Mouse (Mus musculus) erythroblast, adult 5-6 weeks (primary cell): ENCODE results near the gene Krt82. TPM values are rescaled to one million over a fixed set of nuclear protein-coding genes. Genes with fewer than 3 reads are reported as not detected.
"Not testable (repeated sequence)": the region's sequence is repeated elsewhere in the genome, so short reads cannot be mapped to it uniquely, and the experiment has no call there.

Source experiments
- ATAC-seq: replicated peaks from 2 replicates; pipeline ENCODE4 v1.8.0; 2016; ENCODE audit warnings: moderate number of reproducible peaks, mild to moderate bottlenecking, moderate TSS enrichment, inconsistent platforms; ENCODE audit not compliant: poor library complexity, low FRiP score, severe bottlenecking
- total RNA-seq, 2 experiments: library from RNA; stranded (forward) in 1 of 2; stranded (reverse) in 1 of 2; fragments of 150-400 nt in 1 of 2; fragments of 200-764, 138-1000 nt in 1 of 2; gene quantifications; 2 replicates each; pipeline versions ENCODE4 v1.2.3 to v1.2.4; 2015 to 2017; ENCODE audit warnings: low replicate concordance in 2 of 2

Gene Krt82
- total RNA-seq, 2 experiments from 2014 or later, result not detected

- ATAC-seq, result no peak
Measured at GRCm38 (mm10) chr15:101522556-101523232, 27.8 kb downstream of the Krt82 start.

GRCm38 (mm10) chr15:101519792-101520191 is 30.7 kb downstream of the Krt82 start:
- no peak for ATAC-seq

GRCm38 (mm10) chr15:101517161-101517560 is 33.3 kb downstream of the Krt82 start, which contains the start of gene Gm49425:
Gm49425 (minus strand) TSS chr15:101517261.
- ATAC-seq, result not testable (repeated sequence)

- no peak for ATAC-seq
Measured at GRCm38 (mm10) chr15:101508247-101508646, 42.2 kb downstream of the Krt82 start.

- no peak for ATAC-seq
Measured at GRCm38 (mm10) chr15:101506896-101507758, 43.3 kb downstream of the Krt82 start.

GRCm38 (mm10) chr15:101497181-101497580 is 53.3 kb downstream of the Krt82 start:
- ATAC-seq, result no peak

GRCm38 (mm10) chr15:101495266-101495665 is 55.2 kb downstream of the Krt82 start:
- no peak for ATAC-seq

- no peak for ATAC-seq
Measured at GRCm38 (mm10) chr15:101494203-101494602, 56.3 kb downstream of the Krt82 start.

- ATAC-seq, result no peak
Measured at GRCm38 (mm10) chr15:101493713-101494112, 56.8 kb downstream of the Krt82 start.

- ATAC-seq, result no peak
Measured at GRCm38 (mm10) chr15:101492718-101493117, 57.7 kb downstream of the Krt82 start.

GRCm38 (mm10) chr15:101491431-101491830 is 59.0 kb downstream of the Krt82 start, which contains the start of gene Krt83:
Krt83 (minus strand) TSS chr15:101491512.
- ATAC-seq, result no peak

Other genes with a start within 250 kb of the Krt82 start
- gene Krt80, start 180.5 kb downstream of the Krt82 start, total RNA-seq (2015; ENCODE audit: low replicate concordance), result 9.4 and 9.6 TPM in 2 replicates
- gene Krt80, start 180.5 kb downstream of the Krt82 start, total RNA-seq (2017; ENCODE audit: low replicate concordance), result 2.4 TPM in 2 replicates
- gene Krt7, start 139.6 kb downstream of the Krt82 start, total RNA-seq (2015; ENCODE audit: low replicate concordance), result not detected in 2 replicates
- 1.2 and 5.6 TPM in 2 replicates for gene Krt7, start 139.6 kb downstream of the Krt82 start, total RNA-seq (2017; ENCODE audit: low replicate concordance)
- gene Krt87, start 111.9 kb downstream of the Krt82 start, total RNA-seq (2015; ENCODE audit: low replicate concordance), result not detected in 2 replicates
- not detected in 2 replicates for gene Krt87, start 111.9 kb downstream of the Krt82 start, total RNA-seq (2017; ENCODE audit: low replicate concordance)
- not detected in 2 replicates for gene Krt88, start 102.9 kb downstream of the Krt82 start, total RNA-seq (2015; ENCODE audit: low replicate concordance)
- not detected in 2 replicates for gene Krt88, start 102.9 kb downstream of the Krt82 start, total RNA-seq (2017; ENCODE audit: low replicate concordance)
- gene Krt81, start 86.9 kb downstream of the Krt82 start, total RNA-seq (2015; ENCODE audit: low replicate concordance), result not detected in 2 replicates
- not detected in 2 replicates for gene Krt81, start 86.9 kb downstream of the Krt82 start, total RNA-seq (2017; ENCODE audit: low replicate concordance)
- gene Krt86, start 77.2 kb downstream of the Krt82 start, total RNA-seq (2015; ENCODE audit: low replicate concordance), result not detected in 2 replicates
- gene Krt86, start 77.2 kb downstream of the Krt82 start, total RNA-seq (2017; ENCODE audit: low replicate concordance), result not detected in 2 replicates
- not detected in 2 replicates for gene Krt83, start 59.2 kb downstream of the Krt82 start, total RNA-seq (2015; ENCODE audit: low replicate concordance)
- 0.56 TPM in 1 of 2 replicates, not detected in the other for gene Krt83, start 59.2 kb downstream of the Krt82 start, total RNA-seq (2017; ENCODE audit: low replicate concordance)
- not detected in 2 replicates for gene Gm49425, start 33.4 kb downstream of the Krt82 start, total RNA-seq (2015; ENCODE audit: low replicate concordance)
- gene Gm49425, start 33.4 kb downstream of the Krt82 start, total RNA-seq (2017; ENCODE audit: low replicate concordance), result not detected in 2 replicates
- not detected in 2 replicates for gene Krt84, start 17.8 kb downstream of the Krt82 start, total RNA-seq (2015; ENCODE audit: low replicate concordance)
- not detected in 2 replicates for gene Krt84, start 17.8 kb downstream of the Krt82 start, total RNA-seq (2017; ENCODE audit: low replicate concordance)
- gene Krt90, start 12.3 kb upstream of the Krt82 start, total RNA-seq (2015; ENCODE audit: low replicate concordance), result not detected in 2 replicates
- not detected in 2 replicates for gene Krt90, start 12.3 kb upstream of the Krt82 start, total RNA-seq (2017; ENCODE audit: low replicate concordance)
- not detected in 2 replicates for gene Krt75, start 23.2 kb upstream of the Krt82 start, total RNA-seq (2015; ENCODE audit: low replicate concordance)
- gene Krt75, start 23.2 kb upstream of the Krt82 start, total RNA-seq (2017; ENCODE audit: low replicate concordance), result not detected in 2 replicates
- gene Gm5414, start 77.5 kb upstream of the Krt82 start, total RNA-seq (2015; ENCODE audit: low replicate concordance), result not detected in 2 replicates
- not detected in 2 replicates for gene Gm5414, start 77.5 kb upstream of the Krt82 start, total RNA-seq (2017; ENCODE audit: low replicate concordance)
- not detected in 2 replicates for gene Gm5478, start 96.7 kb upstream of the Krt82 start, total RNA-seq (2015; ENCODE audit: low replicate concordance)
- not detected in 2 replicates for gene Gm5478, start 96.7 kb upstream of the Krt82 start, total RNA-seq (2017; ENCODE audit: low replicate concordance)
- gene Krt6b, start 129.6 kb upstream of the Krt82 start, total RNA-seq (2015; ENCODE audit: low replicate concordance), result not detected in 2 replicates
- gene Krt6b, start 129.6 kb upstream of the Krt82 start, total RNA-seq (2017; ENCODE audit: low replicate concordance), result not detected in 2 replicates
- not detected in 2 replicates for gene Krt6a, start 143.6 kb upstream of the Krt82 start, total RNA-seq (2015; ENCODE audit: low replicate concordance)
- gene Krt6a, start 143.6 kb upstream of the Krt82 start, total RNA-seq (2017; ENCODE audit: low replicate concordance), result not detected in 2 replicates
- gene Krt5, start 162.2 kb upstream of the Krt82 start, total RNA-seq (2015; ENCODE audit: low replicate concordance), result not detected in 2 replicates
- not detected in 2 replicates for gene Krt5, start 162.2 kb upstream of the Krt82 start, total RNA-seq (2017; ENCODE audit: low replicate concordance)
- not detected in 2 replicates for gene Krt71, start 192.4 kb upstream of the Krt82 start, total RNA-seq (2015; ENCODE audit: low replicate concordance)
- 0.14 TPM in 1 of 2 replicates, not detected in the other for gene Krt71, start 192.4 kb upstream of the Krt82 start, total RNA-seq (2017; ENCODE audit: low replicate concordance)
- gene Krt72, start 235.8 kb upstream of the Krt82 start, total RNA-seq (2015; ENCODE audit: low replicate concordance), result not detected in 2 replicates
- not detected in 2 replicates for gene Krt72, start 235.8 kb upstream of the Krt82 start, total RNA-seq (2017; ENCODE audit: low replicate concordance)